Mouse (Mus musculus): ENCODE data around the gene Fgf8. TPM values are rescaled to one million over a fixed set of nuclear protein-coding genes. Genes with fewer than 3 reads are reported as not detected.

Fgf8 gene
- total RNA-seq, 1 experiment: 1.5 TPM

- in situ Hi-C loops (cut with MboI; ENCODE audit: low sequenced_read_pairs in 2 of 2, unreplicated experiment in 2 of 2): loop anchor here (10.0 kb wide), 2 partner anchors 165 to 515 kb away; no protein-coding TSS in a partner anchor
- H3K9ac ChIP-seq (ENCODE audit: insufficient read depth, low read depth, low read length, poor library complexity, severe bottlenecking): no peak overlapping the region
- H3K9me3 ChIP-seq (ENCODE audit: control insufficient read depth, insufficient read depth, low read depth, low read length): no peaks in the 10 kb centered on the region
- no peak overlapping the region for H3K27ac ChIP-seq (ENCODE audit: insufficient read depth, low read depth, low read length, poor library complexity, severe bottlenecking)
- H3K4me3 ChIP-seq (ENCODE audit: insufficient read depth in 1 of 2, low read depth in 1 of 2, low read length in 2 of 2, poor library complexity in 1 of 2, severe bottlenecking in 1 of 2): no peak overlapping the region
- TF ChIP-seq ZNF384 (IDR thresholded peaks at IDR 0.05; ENCODE audit: low read depth, low read length): no peak
- no peak for TF ChIP-seq ZC3H11A (IDR thresholded peaks at IDR 0.05; ENCODE audit: borderline replicate concordance, low read depth, low read length)
- no peak for TF ChIP-seq HCFC1 (IDR thresholded peaks at IDR 0.05; ENCODE audit: borderline replicate concordance, insufficient read depth, low read length)
- no peak for TF ChIP-seq CHD2 (IDR thresholded peaks at IDR 0.05; ENCODE audit: low read depth, low read length)
- TF ChIP-seq MAFK (IDR thresholded peaks at IDR 0.05; ENCODE audit: insufficient read depth, low read depth, low read length): no peak
- H3K4me1 ChIP-seq (ENCODE audit: control insufficient read depth in 2 of 2, insufficient read depth in 2 of 2, low read length in 2 of 2, poor library complexity in 1 of 2): peaks cover 2 to 11% of the 10 kb centered on the region in 2 experiments; a peak in 2 of 4 replicates
- H3K36me3 ChIP-seq (ENCODE audit: control insufficient read depth, insufficient read depth, low read length, poor library complexity, severe bottlenecking): no peaks in the 10 kb centered on the region
- no peak for DNase-seq (ENCODE audit: low read depth, low spot score)
These were observed 2.5 kb downstream of the Fgf8 start for GRCm38 (mm10) chr19:45740233-45740632.

DNA sequence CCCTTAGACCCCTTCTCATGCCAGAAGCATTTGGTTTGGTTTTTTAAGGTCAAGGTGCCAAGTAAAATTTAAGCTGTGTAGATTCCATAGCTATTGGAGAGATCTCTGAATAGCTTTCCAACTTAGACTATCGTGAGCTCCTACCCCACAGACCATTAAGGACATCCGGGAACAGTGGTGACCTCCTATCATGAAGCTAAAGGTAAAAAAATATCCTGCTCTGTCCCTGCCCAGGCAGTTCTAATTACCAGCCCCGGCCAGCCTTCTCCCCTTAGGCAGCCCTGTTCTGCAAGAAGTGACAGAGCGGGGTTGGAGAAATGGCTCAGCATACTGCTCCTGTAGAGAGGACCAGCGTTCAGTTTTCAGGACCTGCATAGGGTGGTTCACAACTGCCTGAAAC, 4.2 kb downstream of the Fgf8 start:
- in situ Hi-C loops (cut with MboI; ENCODE audit: low sequenced_read_pairs in 2 of 2, unreplicated experiment in 2 of 2): no loop called here
- peaks cover 0 to 11% of the 10 kb centered on the region in 2 experiments; a peak in 2 of 4 replicates for H3K4me1 ChIP-seq (ENCODE audit: control insufficient read depth in 2 of 2, insufficient read depth in 2 of 2, low read length in 2 of 2, poor library complexity in 1 of 2)
- TF ChIP-seq MAFK (IDR thresholded peaks at IDR 0.05; ENCODE audit: insufficient read depth, low read depth, low read length) (no peak), ZNF384 (IDR thresholded peaks at IDR 0.05; ENCODE audit: low read depth, low read length) (no peak), ZC3H11A (IDR thresholded peaks at IDR 0.05; ENCODE audit: borderline replicate concordance, low read depth, low read length) (no peak), HCFC1 (IDR thresholded peaks at IDR 0.05; ENCODE audit: borderline replicate concordance, insufficient read depth, low read length) (no peak), CHD2 (IDR thresholded peaks at IDR 0.05; ENCODE audit: low read depth, low read length) (no peak)
- H3K9me3 ChIP-seq (ENCODE audit: control insufficient read depth, insufficient read depth, low read depth, low read length): no peaks in the 10 kb centered on the region
- H3K27ac ChIP-seq (ENCODE audit: insufficient read depth, low read depth, low read length, poor library complexity, severe bottlenecking): no peak overlapping the region
- no peak overlapping the region for H3K9ac ChIP-seq (ENCODE audit: insufficient read depth, low read depth, low read length, poor library complexity, severe bottlenecking)
- H3K36me3 ChIP-seq (ENCODE audit: control insufficient read depth, insufficient read depth, low read length, poor library complexity, severe bottlenecking): no peaks in the 10 kb centered on the region
- no peak for DNase-seq (ENCODE audit: low read depth, low spot score)
- H3K4me3 ChIP-seq (ENCODE audit: insufficient read depth in 1 of 2, low read depth in 1 of 2, low read length in 2 of 2, poor library complexity in 1 of 2, severe bottlenecking in 1 of 2): no peak overlapping the region

GRCm38 (mm10) chr19:45737846-45738484, 4.8 kb downstream of the Fgf8 start:
- in situ Hi-C loops (cut with MboI; ENCODE audit: low sequenced_read_pairs in 2 of 2, unreplicated experiment in 2 of 2): no loop called here
- DNase-seq (ENCODE audit: low read depth, low spot score): no peak
- Histone ChIP-seq H3K4me3 (ENCODE audit: insufficient read depth in 1 of 2, low read depth in 1 of 2, low read length in 2 of 2, poor library complexity in 1 of 2, severe bottlenecking in 1 of 2) (no peak overlapping the region), H3K36me3 (ENCODE audit: control insufficient read depth, insufficient read depth, low read length, poor library complexity, severe bottlenecking) (no peaks in the 10 kb centered on the region), H3K27ac (ENCODE audit: insufficient read depth, low read depth, low read length, poor library complexity, severe bottlenecking) (no peak overlapping the region), H3K9me3 (ENCODE audit: control insufficient read depth, insufficient read depth, low read depth, low read length) (no peaks in the 10 kb centered on the region), H3K4me1 (ENCODE audit: control insufficient read depth in 2 of 2, insufficient read depth in 2 of 2, low read length in 2 of 2, poor library complexity in 1 of 2) (peaks cover 0 to 14% of the 10 kb centered on the region in 2 experiments; a peak in 2 of 4 replicates), H3K9ac (ENCODE audit: insufficient read depth, low read depth, low read length, poor library complexity, severe bottlenecking) (no peak overlapping the region)
- TF ChIP-seq ZNF384 (IDR thresholded peaks at IDR 0.05; ENCODE audit: low read depth, low read length) (no peak), HCFC1 (IDR thresholded peaks at IDR 0.05; ENCODE audit: borderline replicate concordance, insufficient read depth, low read length) (no peak), MAFK (IDR thresholded peaks at IDR 0.05; ENCODE audit: insufficient read depth, low read depth, low read length) (no peak), CHD2 (IDR thresholded peaks at IDR 0.05; ENCODE audit: low read depth, low read length) (no peak), ZC3H11A (IDR thresholded peaks at IDR 0.05; ENCODE audit: borderline replicate concordance, low read depth, low read length) (no peak)

DNA sequence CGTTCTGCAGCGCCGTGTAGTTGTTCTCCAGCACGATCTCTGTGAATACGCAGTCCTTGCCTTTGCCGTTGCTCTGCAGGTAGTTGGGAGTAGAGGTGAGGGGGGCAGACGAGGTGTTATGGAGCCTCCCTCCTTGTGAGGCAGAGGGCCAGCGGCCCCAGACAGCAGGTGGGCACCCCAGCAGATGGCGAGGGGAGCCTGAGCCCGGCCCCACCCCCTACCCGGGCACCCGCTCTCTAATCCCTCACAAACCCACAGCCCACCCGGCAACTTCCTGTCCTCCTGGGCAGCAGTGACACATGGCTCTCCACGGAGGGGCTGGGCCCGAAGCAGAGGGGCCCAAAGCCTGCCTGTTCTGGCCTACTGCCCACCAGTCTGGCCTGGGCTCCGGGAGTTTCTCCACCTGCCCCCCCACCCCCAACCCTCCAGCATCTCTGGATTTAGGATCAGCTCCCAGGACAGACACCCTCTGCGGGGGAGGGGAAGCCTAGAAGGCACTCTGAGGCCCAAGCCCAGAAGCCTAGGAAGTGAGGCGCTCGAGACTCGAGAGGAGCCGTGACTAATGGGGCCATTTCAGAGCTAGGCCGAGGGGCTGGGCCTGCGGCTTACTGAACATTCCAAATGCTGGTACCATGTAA, 5.4 kb downstream of the Fgf8 start:
- no peak overlapping the region for H3K27ac ChIP-seq (ENCODE audit: insufficient read depth, low read depth, low read length, poor library complexity, severe bottlenecking)
- H3K9me3 ChIP-seq (ENCODE audit: control insufficient read depth, insufficient read depth, low read depth, low read length): no peaks in the 10 kb centered on the region
- H3K4me3 ChIP-seq (ENCODE audit: insufficient read depth in 1 of 2, low read depth in 1 of 2, low read length in 2 of 2, poor library complexity in 1 of 2, severe bottlenecking in 1 of 2): peak overlapping the region; percentile 1 to 35; a peak in 3 of 4 replicates
- in situ Hi-C loops (cut with MboI; ENCODE audit: low sequenced_read_pairs in 2 of 2, unreplicated experiment in 2 of 2): no loop called here
- TF ChIP-seq CHD2 (IDR thresholded peaks at IDR 0.05; ENCODE audit: low read depth, low read length) (no peak), MAFK (IDR thresholded peaks at IDR 0.05; ENCODE audit: insufficient read depth, low read depth, low read length) (no peak), ZC3H11A (IDR thresholded peaks at IDR 0.05; ENCODE audit: borderline replicate concordance, low read depth, low read length) (no peak), HCFC1 (IDR thresholded peaks at IDR 0.05; ENCODE audit: borderline replicate concordance, insufficient read depth, low read length) (no peak), ZNF384 (IDR thresholded peaks at IDR 0.05; ENCODE audit: low read depth, low read length) (no peak)
- peaks cover 0 to 14% of the 10 kb centered on the region in 2 experiments; a peak in 2 of 4 replicates for H3K4me1 ChIP-seq (ENCODE audit: control insufficient read depth in 2 of 2, insufficient read depth in 2 of 2, low read length in 2 of 2, poor library complexity in 1 of 2)
- DNase-seq (ENCODE audit: low read depth, low spot score): no peak
- peak overlapping the region; percentile 26; the same call in 1 of the 2 replicates for H3K9ac ChIP-seq (ENCODE audit: insufficient read depth, low read depth, low read length, poor library complexity, severe bottlenecking)
- no peaks in the 10 kb centered on the region for H3K36me3 ChIP-seq (ENCODE audit: control insufficient read depth, insufficient read depth, low read length, poor library complexity, severe bottlenecking)

All from ES-E14 (cell line).